Mouse (Mus musculus): Measurements from ENCODE around the gene Ecm1. TPM values are rescaled to one million over a fixed set of nuclear protein-coding genes. Genes with fewer than 3 reads are reported as not detected.
A peak's percentile ranks its signal among the peaks of the same experiment; 100 is the strongest.

Gene Ecm1
- polyA plus RNA-seq, 1 experiment from 2014 or later, result 107 TPM

GRCm38 (mm10) chr3:95731802-95732201 lies 7.6 kb downstream of the Ecm1 start:
- DNase-seq (ENCODE audit: low spot score), result no peak
- Histone ChIP-seq H3K4me2 (replicated peaks; ENCODE audit: low read depth, low read length) (no peak overlapping the region), H3K9me3 (ENCODE audit: low read length) (no peaks in the 10 kb centered on the region), H3K9ac (replicated peaks; ENCODE audit: low read depth) (no peak overlapping the region), H3K36me3 (ENCODE audit: insufficient read depth, low read length) (no peaks in the 10 kb centered on the region), H3K27ac (ENCODE audit: low read length) (no peak overlapping the region), H3K4me3 (ENCODE audit: low read depth, low read length) (no peak overlapping the region), H3K27me3 (replicated peaks; ENCODE audit: insufficient read depth, low read length) (no peaks in the 10 kb centered on the region), H3K4me1 (ENCODE audit: insufficient read depth, low read depth, low read length) (peaks cover 5% of the 10 kb centered on the region; the same call in 1 of the 2 replicates)
- WGBS, result 88% methylated on average over 4 of the region's 4 CpGs
- TF ChIP-seq EP300 (IDR thresholded peaks at IDR 0.05) (no peak), CTCF (IDR thresholded peaks at IDR 0.05) (peak; percentile 22)
- ATAC-seq, result no peak

GRCm38 (mm10) chr3:95730431-95730830 lies 8.9 kb downstream of the Ecm1 start:
- no peak overlapping the region for H3K4me2 ChIP-seq (replicated peaks; ENCODE audit: low read depth, low read length)
- DNase-seq (ENCODE audit: low spot score) (no peak), ATAC-seq (no peak)
- H3K9me3 ChIP-seq (ENCODE audit: low read length), result no peaks in the 10 kb centered on the region
- H3K4me3 ChIP-seq (ENCODE audit: low read depth, low read length), result no peak overlapping the region
- no peak for TF ChIP-seq EP300 (IDR thresholded peaks at IDR 0.05)
- TF ChIP-seq CTCF (IDR thresholded peaks at IDR 0.05), result no peak
- peaks cover 5% of the 10 kb centered on the region; the same call in 1 of the 2 replicates for H3K4me1 ChIP-seq (ENCODE audit: insufficient read depth, low read depth, low read length)
- 72% methylated on average over 7 of the region's 7 CpGs for WGBS
- no peaks in the 10 kb centered on the region for H3K27me3 ChIP-seq (replicated peaks; ENCODE audit: insufficient read depth, low read length)
- no peaks in the 10 kb centered on the region for H3K36me3 ChIP-seq (ENCODE audit: insufficient read depth, low read length)
- no peak overlapping the region for H3K27ac ChIP-seq (ENCODE audit: low read length)
- H3K9ac ChIP-seq (replicated peaks; ENCODE audit: low read depth), result no peak overlapping the region

GRCm38 (mm10) chr3:95728906-95729305 lies 10.5 kb downstream of the Ecm1 start:
- no peak for ATAC-seq
- WGBS, result 65% methylated on average over 2 of the region's 2 CpGs
- H3K27me3 ChIP-seq (replicated peaks; ENCODE audit: insufficient read depth, low read length), result no peaks in the 10 kb centered on the region
- TF ChIP-seq CTCF (IDR thresholded peaks at IDR 0.05) (no peak), EP300 (IDR thresholded peaks at IDR 0.05) (no peak)
- no peak overlapping the region for H3K4me3 ChIP-seq (ENCODE audit: low read depth, low read length)
- no peaks in the 10 kb centered on the region for H3K36me3 ChIP-seq (ENCODE audit: insufficient read depth, low read length)
- H3K27ac ChIP-seq (ENCODE audit: low read length), result no peak overlapping the region
- no peaks in the 10 kb centered on the region for H3K9me3 ChIP-seq (ENCODE audit: low read length)
- no peak overlapping the region for H3K9ac ChIP-seq (replicated peaks; ENCODE audit: low read depth)
- H3K4me2 ChIP-seq (replicated peaks; ENCODE audit: low read depth, low read length), result no peak overlapping the region
- no peak for DNase-seq (ENCODE audit: low spot score)
- H3K4me1 ChIP-seq (ENCODE audit: insufficient read depth, low read depth, low read length), result 0 out of 2 replicates have a peak, but pooled peaks cover 5% of the 10 kb centered on the region

GRCm38 (mm10) chr3:95726696-95727358 lies 12.5 kb downstream of the Ecm1 start:
- Histone ChIP-seq H3K36me3 (ENCODE audit: insufficient read depth, low read length) (no peaks in the 10 kb centered on the region), H3K4me1 (ENCODE audit: insufficient read depth, low read depth, low read length) (no peaks in the 10 kb centered on the region), H3K27me3 (replicated peaks; ENCODE audit: insufficient read depth, low read length) (no peaks in the 10 kb centered on the region), H3K27ac (ENCODE audit: low read length) (no peak overlapping the region), H3K4me2 (replicated peaks; ENCODE audit: low read depth, low read length) (no peak overlapping the region), H3K4me3 (ENCODE audit: low read depth, low read length) (no peak overlapping the region), H3K9me3 (ENCODE audit: low read length) (no peaks in the 10 kb centered on the region), H3K9ac (replicated peaks; ENCODE audit: low read depth) (no peak overlapping the region)
- DNase-seq (ENCODE audit: low spot score), result peak; percentile 34
- no peak for TF ChIP-seq CTCF (IDR thresholded peaks at IDR 0.05)
- no peak for TF ChIP-seq EP300 (IDR thresholded peaks at IDR 0.05)
- ATAC-seq, result peak; percentile 47
- 28% methylated on average over 7 of the region's 7 CpGs for WGBS

GRCm38 (mm10) chr3:95725863-95726262 lies 13.5 kb downstream of the Ecm1 start:
- Histone ChIP-seq H3K4me2 (replicated peaks; ENCODE audit: low read depth, low read length) (no peak overlapping the region), H3K27me3 (replicated peaks; ENCODE audit: insufficient read depth, low read length) (no peaks in the 10 kb centered on the region), H3K4me1 (ENCODE audit: insufficient read depth, low read depth, low read length) (no peaks in the 10 kb centered on the region), H3K9ac (replicated peaks; ENCODE audit: low read depth) (no peak overlapping the region), H3K36me3 (ENCODE audit: insufficient read depth, low read length) (no peaks in the 10 kb centered on the region), H3K27ac (ENCODE audit: low read length) (no peak overlapping the region), H3K4me3 (ENCODE audit: low read depth, low read length) (no peak overlapping the region), H3K9me3 (ENCODE audit: low read length) (no peaks in the 10 kb centered on the region)
- DNase-seq (ENCODE audit: low spot score), result no peak
- 71% methylated on average over 7 of the region's 7 CpGs for WGBS
- no peak for ATAC-seq
- no peak for TF ChIP-seq CTCF (IDR thresholded peaks at IDR 0.05)
- no peak for TF ChIP-seq EP300 (IDR thresholded peaks at IDR 0.05)

- H3K9me3 ChIP-seq (ENCODE audit: low read length), result no peaks in the 10 kb centered on the region
- no peaks in the 10 kb centered on the region for H3K27me3 ChIP-seq (replicated peaks; ENCODE audit: insufficient read depth, low read length)
- H3K4me1 ChIP-seq (ENCODE audit: insufficient read depth, low read depth, low read length), result no peaks in the 10 kb centered on the region
- no peak overlapping the region for H3K4me3 ChIP-seq (ENCODE audit: low read depth, low read length)
- H3K9ac ChIP-seq (replicated peaks; ENCODE audit: low read depth), result no peak overlapping the region
- no peak overlapping the region for H3K4me2 ChIP-seq (replicated peaks; ENCODE audit: low read depth, low read length)
- H3K36me3 ChIP-seq (ENCODE audit: insufficient read depth, low read length), result no peaks in the 10 kb centered on the region
- peak; percentile 30 for DNase-seq (ENCODE audit: low spot score)
- 0 out of 2 replicates have a peak, but pooled peaks have one; percentile 35 for ATAC-seq
- TF ChIP-seq CTCF (IDR thresholded peaks at IDR 0.05) (no peak), EP300 (IDR thresholded peaks at IDR 0.05) (peak; percentile 61; the same call in 1 of the 2 replicates)
- 55% methylated on average over 3 of the region's 3 CpGs for WGBS
- no peak overlapping the region for H3K27ac ChIP-seq (ENCODE audit: low read length)
These were observed 17.0 kb downstream of the Ecm1 start for GRCm38 (mm10) chr3:95722386-95722785.

Data from lung, postnatal 0 days (tissue).